Mouse (Mus musculus) spleen, postnatal 10 days (tissue): ENCODE data around the gene Pdzd7.

Experiments used
- DNase-seq, 2 experiments: peaks; one replicate each; pipeline ENCODE4 v3.0.0; 2021 to 2022; ENCODE audit warnings: low spot score in 2 of 2

Pdzd7 gene

DNA sequence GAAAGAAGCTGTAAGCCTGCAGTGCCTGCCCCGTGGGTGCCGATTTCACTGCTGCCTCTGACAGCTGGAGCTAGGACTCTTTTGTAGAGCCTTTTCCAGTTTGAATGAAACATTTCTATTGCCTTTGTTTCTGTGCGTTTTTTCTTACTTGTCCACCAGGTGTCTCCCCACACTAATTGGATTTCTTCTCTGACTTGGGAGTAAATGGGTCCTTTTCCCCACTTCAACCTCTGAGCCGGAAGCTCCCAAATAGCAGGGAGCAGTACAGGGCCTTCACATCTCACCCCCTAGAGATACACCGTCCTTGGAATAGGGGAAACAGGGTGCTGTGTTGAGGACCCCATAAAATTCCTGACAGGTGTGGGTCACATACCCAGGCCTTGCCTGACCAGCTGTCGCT is 32.9 kb downstream of the Pdzd7 start:
- no peak for DNase-seq

DNA sequence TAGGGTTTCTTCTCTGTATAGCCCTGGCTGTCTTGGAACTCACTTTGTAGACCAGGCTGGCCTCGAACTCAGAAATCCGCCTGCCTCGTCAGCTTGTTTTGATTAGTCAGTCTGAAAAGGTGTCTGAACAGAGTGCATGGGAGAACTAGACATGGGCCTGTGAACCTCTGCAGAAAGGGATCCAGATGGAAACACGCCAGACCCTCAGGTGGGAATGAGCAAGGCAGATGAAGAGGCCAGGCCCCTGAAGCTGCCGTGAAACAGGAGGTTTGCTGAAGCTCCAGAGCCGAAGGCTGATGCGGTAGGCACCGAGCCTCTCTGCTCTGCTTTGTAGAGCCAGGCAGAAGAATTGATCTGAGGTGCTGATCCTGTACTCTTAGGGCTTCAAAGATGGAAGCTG is 33.3 kb downstream of the Pdzd7 start:
- no peak for DNase-seq

DNA sequence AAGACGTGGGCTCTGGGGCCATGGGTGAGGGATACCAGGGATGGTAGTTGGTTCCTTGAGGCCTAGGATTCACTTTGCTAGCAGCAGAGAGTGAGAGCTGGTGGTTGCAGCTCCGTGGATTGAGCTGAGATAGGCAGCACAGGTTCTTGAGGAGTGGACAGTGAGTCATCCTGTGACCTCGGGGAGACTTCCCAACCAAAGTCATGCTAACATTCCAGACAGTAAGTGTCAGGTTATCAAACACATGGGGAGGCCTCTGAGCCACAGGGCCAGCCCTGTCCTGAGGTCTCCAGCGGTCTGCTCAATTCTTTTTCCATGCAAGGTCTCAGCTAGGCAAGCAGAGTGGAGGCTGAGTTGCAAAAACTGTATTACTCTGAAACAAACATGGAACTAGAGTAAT is 34.9 kb downstream of the Pdzd7 start:
- DNase-seq, result no peak

DNA sequence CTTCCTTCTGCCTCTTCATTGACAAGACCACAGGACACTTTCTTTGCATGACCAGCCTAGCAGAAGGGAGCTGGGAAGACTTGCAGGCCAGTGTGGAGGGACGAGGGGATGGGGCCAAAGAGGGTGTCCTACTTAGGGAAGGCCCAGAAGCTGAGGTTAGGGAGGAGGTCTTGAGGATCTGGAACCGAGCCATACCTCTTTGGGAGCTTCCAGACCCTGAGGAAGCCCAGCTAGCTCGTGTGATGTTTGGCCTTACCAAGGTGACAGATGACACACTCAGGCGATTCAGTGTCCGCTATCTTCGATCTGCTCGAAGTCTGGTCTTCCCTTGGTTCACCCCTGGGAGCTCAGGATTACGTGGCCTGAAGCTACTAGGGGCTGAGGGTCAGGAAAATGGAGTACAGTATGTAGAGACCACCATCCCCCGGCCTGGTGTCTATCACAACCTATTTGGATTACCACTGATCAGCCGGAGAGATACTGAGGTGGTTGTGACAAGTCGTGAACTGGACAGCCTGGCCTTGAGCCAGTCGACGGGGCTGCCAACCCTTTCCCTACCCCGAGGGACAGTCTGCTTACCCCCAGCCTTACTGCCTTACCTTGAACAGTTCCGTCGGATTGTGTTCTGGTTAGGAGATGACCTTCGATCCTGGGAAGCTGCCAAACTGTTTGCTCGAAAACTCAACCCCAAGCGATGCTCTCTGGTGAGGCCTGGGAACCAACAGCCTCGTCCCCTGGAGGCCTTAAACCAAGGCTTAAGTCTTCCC is 37.9 kb downstream of the Pdzd7 start:
- no peak for DNase-seq

DNA sequence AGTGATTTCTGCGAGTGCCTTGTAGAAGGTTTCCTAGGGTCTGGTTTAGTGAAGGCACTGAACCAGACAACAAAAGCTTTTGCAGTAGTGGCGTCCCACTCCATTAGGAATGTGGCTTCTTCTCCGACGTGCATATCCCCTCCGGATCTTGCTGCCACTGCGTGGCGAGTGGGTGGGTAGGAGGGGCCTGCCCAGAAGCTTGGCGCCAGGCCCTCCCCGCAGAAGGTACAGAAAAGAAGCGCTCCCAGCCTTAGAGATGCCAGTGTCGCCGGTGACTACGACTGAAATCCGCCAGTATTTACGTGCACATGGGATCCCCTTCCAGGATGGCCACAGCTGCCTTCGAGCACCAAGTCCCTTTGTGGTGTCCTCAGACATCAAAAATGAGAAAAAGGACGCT is 38.5 kb downstream of the Pdzd7 start:
- no peak for DNase-seq

DNA sequence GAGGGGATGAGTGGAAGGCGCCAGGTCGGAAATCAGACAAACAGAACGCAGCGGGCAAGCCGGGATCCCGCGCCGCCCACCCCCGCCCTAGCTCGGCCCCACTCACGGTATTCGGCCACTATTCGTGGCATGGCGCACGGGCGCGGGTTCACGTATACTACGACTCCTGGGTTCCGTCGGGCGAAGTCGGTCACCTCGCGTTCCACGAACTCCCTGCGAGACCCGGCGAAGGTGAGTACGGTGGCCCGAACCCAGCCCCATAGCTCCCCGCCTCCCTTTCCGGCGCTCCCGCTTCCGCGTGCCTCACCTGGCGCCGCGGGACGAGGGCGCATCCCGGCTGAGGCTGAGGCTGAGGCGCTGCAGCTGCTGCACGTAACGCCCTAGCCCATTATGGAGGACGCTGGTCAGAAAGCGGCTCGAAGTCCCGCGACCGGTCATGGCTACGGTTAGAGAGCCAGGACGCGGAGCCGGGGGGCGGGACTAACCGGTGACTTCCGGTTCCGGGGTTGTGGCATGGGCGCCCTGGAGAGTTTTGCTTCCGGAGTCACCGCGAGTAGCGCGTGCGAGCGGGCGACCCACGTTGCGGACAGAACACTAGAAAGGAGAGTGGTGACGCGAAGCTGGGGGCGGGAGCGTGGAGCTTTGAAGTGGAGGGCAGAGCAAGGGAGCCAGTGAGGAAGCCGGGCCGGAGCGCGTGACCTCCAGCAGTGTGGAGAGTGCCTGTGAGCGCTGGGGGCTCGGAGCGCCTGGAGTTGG is 39.4 kb downstream of the Pdzd7 start, which contains the start of gene Mrpl43:
Gene Mrpl43 (minus strand): TSS at position 486 of the 756 bp plus-strand sequence.
- peak; percentile 97 to 98 for DNase-seq

DNA sequence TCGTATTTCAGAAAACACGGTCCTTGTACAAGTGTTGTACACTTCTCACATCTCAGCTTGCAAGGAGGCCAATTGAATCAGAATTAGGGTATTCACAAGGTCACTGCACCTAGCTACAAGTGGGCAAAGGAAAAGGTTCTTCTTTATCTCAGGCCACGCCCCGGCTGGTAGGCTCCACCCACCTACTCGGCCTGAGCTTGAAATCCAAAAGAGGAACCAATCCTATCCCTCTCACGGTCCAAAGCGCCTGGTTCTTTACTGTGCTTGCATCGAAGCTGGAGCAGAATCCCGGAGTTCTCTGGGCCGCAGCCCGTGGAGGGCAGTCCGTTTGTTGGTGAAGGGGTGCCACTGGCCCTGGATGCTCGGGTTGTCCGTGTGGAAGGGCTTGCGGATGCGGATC is 40.1 kb downstream of the Pdzd7 start, which contains the start of gene Twnk:
Gene Twnk (plus strand): TSS at position 220 of the 400 bp plus-strand sequence.
- DNase-seq, result peak; percentile 68 to 91

DNA sequence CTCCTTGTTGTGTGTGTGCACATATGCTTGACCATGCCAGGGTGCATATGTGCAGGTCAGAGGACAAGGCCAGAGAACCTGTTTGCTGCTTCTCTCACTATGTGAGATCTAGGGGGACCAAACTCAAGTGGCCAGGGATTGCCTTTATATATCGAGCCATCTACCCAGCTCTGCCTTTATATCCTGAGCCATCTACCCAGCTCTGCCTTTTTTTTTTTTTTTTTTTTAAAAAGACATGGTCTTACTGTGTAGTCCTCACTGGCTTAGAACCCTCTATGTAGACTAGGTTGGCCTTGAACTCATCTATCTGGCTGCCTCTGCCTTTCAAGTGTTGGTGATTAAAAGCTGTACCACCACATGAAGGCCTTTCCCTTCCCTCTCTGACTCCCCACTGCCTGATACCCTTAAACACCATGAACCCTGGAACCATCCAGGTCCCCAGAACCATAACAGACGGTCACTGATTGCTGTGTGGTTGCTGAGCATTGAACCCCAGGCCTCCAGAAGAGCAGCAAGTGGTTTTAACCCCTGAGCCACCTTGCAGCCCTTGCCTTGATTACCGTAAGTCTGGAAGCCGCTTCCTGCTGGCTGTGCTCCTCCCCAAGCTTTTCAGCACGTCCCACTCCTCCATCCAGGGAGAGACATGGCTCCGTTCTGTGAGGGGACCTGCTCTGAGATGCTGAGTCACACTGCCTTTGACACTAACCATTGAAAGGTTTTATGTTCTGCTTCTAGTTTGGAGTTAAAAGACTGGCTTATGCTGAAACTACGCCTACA is 41.6 kb downstream of the Pdzd7 start:
- DNase-seq, result no peak

DNA sequence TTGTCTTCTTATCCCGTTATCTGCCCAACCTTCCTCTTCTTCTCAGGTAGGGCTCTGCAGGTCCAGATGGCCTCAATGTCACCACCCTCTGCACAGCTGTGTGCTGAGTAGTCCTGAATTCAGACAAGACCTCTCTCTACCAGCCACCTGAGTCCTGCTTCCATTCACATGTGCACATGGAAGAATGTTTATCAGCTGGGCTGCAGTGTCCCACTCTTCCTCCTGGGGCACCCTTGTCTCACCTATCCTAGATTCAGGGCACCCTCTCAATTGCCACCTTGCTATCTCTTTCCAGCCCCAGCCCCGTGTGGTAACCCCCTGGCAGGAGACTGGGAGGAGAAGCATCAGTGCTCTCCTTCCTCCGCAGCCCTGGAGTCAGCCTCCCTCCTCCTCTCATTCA is 43.2 kb downstream of the Pdzd7 start:
- no peak for DNase-seq

DNA sequence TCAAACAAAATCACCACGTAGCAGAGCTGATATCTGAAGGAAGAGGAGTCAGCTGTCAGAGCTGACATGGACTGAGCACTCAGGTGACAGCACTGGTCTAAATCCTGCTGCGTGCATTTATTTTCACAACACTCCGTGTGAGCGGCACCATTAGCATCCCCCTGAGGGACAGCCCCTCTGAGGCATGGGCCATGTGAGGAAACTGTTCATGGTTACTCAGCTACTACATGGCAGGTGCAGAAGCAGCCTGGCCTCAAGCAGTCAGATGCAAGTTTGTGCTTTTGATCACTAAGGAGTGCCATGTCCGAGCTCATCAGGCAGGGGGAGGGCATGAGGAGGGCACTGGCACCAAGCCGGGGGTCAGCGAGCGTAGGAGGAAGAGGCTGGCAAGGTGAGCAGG is 45.9 kb downstream of the Pdzd7 start:
- no peak for DNase-seq

DNA sequence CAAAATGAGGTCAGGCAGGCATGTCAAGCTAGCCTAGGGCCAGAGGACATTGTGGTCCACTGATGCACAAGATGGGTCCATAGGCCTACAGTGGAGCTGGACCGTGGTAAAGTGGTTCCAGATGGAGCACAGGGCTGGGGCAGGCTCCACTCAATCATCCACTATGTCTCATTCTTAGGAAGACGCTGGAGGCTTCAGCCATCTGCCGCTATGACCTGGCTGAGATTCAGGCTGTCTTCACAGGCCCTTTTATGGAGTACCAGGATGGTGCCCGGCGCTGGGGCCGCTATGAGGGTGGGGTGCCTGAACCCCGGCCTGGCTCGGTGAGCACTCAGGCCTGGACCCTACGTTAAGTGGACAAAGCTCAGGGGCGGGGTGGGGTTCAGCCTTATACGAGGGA is 47.7 kb downstream of the Pdzd7 start:
- no peak for DNase-seq

DNA sequence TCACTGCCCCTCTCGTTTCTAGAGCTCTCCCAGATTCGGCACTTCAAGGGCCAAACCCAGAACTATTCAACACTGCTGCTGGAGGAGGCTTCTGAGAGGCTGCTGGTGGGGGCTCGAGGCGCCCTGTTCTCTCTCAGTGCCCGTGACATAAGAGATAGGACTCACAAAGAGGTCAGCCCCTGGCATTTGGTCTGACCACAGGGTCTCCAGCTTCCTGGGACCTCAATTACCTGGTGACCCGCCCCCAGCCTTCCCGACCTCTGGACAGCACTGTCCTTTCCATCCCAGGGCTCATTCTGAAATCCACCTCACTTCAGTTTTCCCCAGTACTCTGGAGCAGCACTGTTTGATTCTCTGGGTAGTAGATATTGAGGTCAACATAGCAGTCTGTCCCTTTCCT is 52.8 kb downstream of the Pdzd7 start:
- DNase-seq, result no peak

DNA sequence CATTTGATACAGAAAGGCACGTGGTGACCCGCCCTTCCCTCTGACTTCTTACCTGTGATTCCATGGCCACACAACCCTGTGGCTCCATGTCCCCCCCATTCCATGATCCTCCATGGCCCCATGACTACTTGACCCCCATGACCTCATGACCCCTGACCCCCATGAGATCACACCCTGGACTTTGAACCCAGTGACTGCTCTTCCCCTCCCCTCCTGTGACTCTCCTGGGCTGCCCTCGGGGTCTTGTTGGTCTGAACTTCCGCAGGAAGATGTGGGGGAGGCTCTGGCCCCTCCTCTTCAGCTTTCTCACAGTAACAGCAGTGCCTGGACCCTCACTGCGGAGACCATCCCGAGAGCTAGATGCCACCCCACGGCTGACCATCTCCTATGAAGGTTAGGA is 53.3 kb downstream of the Pdzd7 start:
- DNase-seq, result no peak

DNA sequence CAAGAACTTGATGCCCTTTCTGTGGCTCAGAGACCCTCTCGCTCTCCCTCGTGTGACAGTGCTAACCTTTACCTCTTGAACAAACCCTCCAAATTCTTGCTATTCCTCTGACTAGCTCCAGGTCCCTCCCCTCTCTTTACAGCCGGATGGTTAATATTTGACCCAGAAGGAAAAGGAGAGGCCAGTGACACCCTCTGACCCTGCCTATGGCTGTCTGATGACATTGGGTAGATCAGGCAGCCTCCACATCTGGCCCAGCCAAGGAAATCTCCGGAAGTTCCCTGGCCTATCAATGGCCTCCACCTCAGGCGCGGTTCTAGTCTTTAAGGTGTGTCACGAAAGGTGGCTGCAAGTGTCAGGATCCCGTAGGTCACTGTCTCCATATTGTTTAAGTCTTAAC is 54.5 kb downstream of the Pdzd7 start:
- DNase-seq, result no peak

DNA sequence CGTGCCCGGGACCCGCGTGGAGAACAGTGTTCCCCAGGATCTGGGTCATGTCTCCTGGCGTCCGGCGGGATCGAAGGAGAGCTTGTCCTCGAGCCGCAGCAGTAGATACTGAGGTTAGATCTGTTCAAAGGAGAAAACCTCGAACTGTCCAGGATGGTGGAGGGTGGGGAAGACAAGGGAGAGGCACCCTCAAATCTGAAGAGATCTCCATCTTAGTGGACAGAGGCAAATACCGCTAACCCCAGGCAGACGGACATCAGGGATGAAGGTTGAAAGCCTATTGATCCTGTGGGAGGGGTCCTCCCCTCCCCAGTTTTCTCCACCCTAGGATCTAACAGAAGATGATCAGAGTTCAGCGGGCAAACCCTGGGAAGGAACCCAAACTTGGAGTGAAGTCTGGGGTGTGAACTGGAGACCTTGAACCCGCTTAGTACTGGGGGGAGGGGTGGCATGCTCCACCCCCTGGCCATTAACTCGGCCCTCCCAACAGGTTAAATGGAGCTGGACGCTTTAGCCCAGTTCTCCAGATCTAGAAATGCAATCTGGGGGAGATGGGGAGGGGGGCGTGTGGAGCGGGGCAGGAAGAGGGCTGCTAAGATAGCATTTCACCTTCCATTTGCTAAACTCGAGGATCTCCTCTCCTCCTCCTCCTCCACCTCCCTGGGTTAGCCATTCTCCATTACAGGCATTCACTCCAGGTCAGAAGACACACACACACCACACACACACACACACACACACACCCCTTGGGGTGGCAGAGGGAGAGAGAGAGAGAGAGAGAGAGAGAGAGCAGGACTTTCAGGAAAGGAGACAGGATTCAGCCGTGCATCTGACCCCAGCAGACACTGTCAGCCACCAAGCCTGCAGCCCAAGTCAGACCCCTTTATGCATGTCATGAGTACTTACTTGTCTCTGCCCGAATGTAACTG is 55.7 kb downstream of the Pdzd7 start:
- DNase-seq, result no peak

DNA sequence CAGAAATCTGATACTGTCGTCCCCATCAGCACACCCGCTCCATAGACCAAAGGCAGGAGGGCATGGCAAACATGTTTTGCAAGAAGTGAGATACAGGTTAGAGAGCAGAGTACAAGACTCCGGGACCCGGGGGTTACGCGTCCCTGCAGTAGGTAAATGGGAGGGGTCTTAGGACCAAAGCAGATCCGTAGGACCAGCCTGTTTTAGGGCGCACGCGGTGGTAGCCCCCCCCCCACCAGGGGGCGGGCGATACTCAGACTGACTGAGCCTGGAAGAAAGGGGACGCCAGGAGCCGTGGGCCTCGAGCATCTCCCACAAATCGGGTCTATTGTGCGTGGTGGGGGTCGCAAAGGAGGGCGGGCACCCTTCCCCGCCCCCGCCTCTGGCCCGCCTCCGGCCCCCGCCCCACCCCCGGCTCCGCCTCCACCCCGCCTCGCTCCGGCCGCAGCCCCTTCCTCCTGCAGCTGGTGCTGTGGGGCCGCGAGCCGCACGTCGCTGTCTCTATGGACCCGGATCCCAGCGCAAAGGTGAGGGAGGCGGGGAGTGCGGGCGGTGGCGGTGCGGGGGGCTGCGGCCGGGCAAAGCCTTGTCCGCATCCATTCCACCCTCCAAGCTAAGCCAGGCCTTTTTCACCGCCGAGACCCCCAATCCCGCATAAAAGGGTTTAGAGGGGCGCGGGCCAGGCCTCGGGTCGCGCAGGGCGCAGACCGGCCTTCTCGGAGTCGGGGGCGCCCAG is 56.5 kb downstream of the Pdzd7 start, which contains the start of gene Sema4g:
Gene Sema4g (plus strand): TSS at position 271 of the 736 bp plus-strand sequence.
- peak in 1 of 2 experiments; percentile 44 for DNase-seq

DNA sequence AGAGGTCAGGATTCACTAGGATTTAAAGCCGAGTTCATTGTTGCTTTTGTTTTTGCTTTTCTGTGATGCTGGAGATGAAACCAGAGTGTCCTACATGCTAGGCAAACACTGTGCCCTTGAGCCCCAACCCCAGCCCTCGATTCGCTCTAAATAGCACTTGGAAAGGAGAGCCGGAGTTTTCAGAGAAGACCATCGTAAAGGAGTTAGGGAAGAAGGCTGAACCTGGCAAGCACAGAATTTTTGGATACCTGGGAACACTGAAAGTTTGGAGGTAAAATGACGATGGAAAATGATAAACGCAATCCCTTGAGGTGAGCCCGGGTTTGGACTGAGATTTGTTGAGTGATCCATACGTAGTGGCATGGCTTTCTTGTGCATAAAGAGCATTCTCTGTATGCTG is 57.2 kb downstream of the Pdzd7 start:
- no peak for DNase-seq

DNA sequence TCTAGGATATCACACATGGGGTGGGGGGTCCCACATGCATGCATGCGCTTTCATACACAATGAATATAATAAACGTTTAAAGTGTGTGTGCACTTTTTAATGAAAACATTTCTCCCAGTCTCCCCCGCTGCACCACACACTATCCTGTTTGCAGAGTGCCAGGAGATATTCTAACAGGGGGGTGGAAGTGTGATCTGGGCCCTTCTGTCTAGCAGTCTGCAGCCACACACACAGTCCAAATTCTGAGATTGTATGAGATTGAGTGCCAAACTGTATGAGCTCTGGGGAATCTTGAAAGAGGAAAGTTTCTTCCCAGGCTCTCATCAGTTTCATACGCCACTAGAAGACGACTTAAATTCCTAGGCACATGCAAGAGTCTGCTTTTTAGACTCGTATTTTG is 57.7 kb downstream of the Pdzd7 start:
- no peak for DNase-seq

DNA sequence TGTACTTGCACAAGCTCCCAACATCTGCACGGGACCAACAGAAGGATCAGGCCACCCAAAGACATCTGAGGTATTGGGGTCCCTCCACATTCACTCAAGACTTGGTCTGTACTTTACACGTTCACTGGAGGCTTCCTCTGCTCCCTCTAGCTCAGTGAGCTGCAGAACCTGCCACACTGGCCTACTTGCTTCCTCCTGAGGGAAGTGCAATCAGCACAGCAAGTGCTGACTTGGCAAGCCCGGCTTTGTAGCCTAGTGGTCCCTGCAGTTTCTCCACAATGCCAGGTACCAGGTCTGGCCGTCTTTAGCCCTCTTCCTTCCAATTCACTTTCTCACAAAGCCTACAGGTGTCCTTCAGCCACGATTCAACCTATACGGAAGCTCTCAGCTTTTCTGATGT is 58.5 kb downstream of the Pdzd7 start:
- no peak for DNase-seq

DNA sequence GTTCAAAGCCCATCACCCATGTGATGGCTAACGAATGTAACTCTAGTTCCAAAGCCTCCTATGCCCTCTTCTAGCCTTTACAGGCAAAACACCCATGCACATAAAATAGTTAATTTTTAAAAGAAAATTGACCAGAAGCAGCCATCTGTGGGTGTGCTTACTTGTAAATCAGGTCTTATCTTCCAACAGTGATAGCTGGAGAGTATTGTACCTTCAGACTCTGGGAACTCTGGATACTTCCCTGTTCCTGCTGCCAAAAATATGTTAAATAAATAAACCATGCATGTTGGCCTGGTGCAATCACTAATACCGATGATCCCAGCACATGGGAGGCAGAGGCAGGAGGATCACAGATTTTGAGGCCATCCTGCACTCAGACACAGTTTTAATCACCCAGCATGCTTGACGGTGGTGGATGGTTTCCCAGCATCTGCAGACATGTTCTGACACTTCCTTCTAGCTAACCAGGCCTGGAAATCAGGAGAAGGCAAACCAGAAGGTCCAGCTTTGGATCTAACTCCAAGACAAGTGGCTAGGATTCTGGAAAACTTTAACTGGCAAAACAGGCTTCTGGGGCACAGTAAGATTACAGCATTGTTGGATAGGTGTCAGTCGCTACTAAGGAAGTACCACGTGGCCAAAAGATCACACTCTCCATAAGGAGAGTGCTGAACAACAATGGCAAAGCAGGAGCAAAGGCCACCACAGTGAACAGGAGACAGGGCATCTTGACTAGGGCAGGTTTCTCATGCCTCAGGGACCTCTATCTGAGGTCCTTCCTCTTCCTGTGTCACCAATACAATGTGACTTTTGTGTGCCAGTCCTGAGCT is 60.1 kb downstream of the Pdzd7 start:
- no peak for DNase-seq
